Mouse (Mus musculus): ENCODE data around the gene Pomc.
"Not testable (repeated sequence)": the region's sequence is repeated elsewhere in the genome, so short reads cannot be mapped to it uniquely, and the experiment has no call there.

Gene Pomc

GRCm38 (mm10) chr12:3954651-3955050 lies at the start of gene Pomc:
Pomc (plus strand) TSS chr12:3954951.
- in situ Hi-C loops (cut with MboI; ENCODE audit: low pct_unique_long_range_greater_than_20kb in 1 of 2, low sequenced_read_pairs in 2 of 2, unreplicated experiment in 1 of 2): no loop called here

GRCm38 (mm10) chr12:3905436-3905835 lies 49.3 kb upstream of the Pomc start:
- in situ Hi-C loops (cut with MboI; ENCODE audit: low pct_unique_long_range_greater_than_20kb in 1 of 2, low sequenced_read_pairs in 2 of 2, unreplicated experiment in 1 of 2): no loop called here

GRCm38 (mm10) chr12:3906308-3906707 lies 48.4 kb upstream of the Pomc start:
- in situ Hi-C loops (cut with MboI; ENCODE audit: low pct_unique_long_range_greater_than_20kb in 1 of 2, low sequenced_read_pairs in 2 of 2, unreplicated experiment in 1 of 2): no loop called here

DNA sequence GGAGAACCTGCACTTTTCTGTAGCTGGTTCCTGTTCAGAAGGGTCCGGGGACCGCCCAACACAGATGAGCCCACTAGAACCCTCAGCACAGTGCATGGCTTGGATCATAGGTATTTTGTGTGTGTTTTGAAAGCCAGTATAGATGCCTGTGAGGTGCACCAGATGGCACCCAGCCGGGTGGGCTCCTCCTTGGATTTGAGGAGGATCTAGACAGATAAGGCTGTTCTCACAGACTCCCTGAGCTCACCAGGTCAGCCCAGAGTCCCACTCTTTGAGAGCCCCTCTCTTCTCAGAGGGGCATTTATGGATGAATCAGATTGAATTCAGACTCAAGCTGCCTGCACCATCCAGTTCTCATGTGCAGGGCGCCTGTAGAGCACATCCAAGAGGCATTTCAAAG lies 47.7 kb upstream of the Pomc start:
- in situ Hi-C loops (cut with MboI; ENCODE audit: low pct_unique_long_range_greater_than_20kb in 1 of 2, low sequenced_read_pairs in 2 of 2, unreplicated experiment in 1 of 2): no loop called here

GRCm38 (mm10) chr12:3907418-3907817 lies 47.3 kb upstream of the Pomc start:
- in situ Hi-C loops (cut with MboI; ENCODE audit: low pct_unique_long_range_greater_than_20kb in 1 of 2, low sequenced_read_pairs in 2 of 2, unreplicated experiment in 1 of 2): no loop called here

DNA sequence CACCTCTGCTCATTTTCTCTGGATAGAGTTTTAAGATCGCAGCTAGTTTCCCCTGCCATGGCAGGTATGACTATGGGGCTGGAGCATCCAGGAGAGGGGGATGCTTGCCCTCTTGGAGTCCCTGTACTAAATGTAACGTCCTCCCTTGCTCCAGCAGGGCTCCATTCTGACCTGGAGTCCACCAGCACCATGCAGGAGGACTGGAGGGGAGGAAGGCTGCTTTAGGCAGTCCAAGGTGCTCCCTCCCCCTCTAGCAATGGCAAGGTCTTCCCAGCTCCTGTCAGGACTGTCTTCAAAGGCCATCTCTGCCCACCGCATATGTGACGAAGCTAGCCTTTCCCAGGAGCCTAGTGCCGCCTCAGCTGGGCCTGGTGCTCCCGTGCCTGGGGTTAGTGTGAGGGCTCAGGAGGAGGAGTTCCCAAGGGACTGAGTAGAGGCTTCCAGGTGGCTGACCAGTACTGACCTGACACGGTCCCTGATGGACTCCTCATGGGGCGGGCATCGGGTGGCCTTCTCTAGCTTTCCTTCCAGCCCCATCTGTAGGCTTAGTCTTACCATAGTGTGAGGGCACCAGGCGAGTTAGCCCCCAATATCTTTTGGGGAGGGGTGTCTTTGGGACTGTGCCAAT lies 44.2 kb upstream of the Pomc start:
- in situ Hi-C loops (cut with MboI; ENCODE audit: low pct_unique_long_range_greater_than_20kb in 1 of 2, low sequenced_read_pairs in 2 of 2, unreplicated experiment in 1 of 2): no loop called here

DNA sequence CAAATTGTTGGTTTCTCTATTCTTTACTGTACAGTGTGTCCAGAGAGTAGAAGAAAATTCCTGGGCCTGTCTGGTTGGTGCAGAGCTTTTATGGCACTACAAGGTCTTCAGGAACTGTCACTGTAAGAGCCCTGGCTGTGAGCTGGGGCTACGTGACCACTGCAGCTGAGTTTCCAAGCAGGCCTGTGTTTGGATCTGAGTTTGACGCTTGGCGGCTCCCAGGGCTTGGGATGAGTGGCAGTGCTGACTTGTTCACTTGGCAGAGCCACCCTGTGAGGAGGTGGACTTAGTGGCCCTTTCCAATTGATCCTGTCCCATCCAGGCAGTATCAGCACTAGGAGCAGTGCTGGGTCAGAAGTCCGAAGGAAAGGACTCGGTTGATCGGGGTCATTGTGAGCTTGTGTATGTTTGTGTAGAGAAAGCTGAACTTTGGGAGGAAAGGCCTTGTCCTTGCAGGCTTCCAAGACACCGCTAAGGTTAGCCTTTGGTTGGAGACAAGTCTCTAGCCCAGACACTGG lies 42.9 kb upstream of the Pomc start:
- in situ Hi-C loops (cut with MboI; ENCODE audit: low pct_unique_long_range_greater_than_20kb in 1 of 2, low sequenced_read_pairs in 2 of 2, unreplicated experiment in 1 of 2): no loop called here

- in situ Hi-C loops (cut with MboI; ENCODE audit: low pct_unique_long_range_greater_than_20kb in 1 of 2, low sequenced_read_pairs in 2 of 2, unreplicated experiment in 1 of 2): no loop called here
Measured at GRCm38 (mm10) chr12:3915852-3916251, 38.9 kb upstream of the Pomc start.

DNA sequence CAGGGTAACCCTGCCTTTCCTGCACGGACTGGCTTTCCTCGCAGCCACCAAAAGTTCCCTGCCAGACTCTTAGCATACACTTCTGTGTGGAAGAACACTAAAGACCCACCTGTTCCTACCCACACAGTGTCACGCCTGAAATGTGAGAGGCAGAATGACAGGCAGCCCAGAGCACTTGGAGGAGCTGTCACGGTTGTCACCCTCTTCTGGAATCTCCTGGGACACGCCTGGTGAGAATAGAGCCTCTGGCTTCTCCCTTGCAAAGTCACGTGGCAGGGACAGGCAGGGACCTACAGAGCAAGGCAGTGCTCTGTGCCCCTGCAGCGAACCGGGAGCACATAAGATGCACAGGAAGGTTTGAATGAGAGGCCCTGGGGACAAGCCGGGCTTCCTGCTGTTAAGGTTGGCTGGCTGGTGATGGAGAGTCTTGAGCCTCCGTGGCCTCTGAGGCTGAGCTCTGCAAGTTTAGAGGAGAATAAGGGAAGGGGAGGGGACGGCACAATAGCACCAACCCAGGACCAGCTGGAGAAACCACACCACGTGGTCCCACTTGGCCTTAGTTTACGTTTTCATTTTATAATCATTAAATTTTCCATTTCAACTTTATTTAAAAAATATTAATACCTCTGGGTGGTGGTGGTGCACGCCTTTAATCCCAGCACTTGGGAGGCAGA lies 36.9 kb upstream of the Pomc start:
- in situ Hi-C loops (cut with MboI; ENCODE audit: low pct_unique_long_range_greater_than_20kb in 1 of 2, low sequenced_read_pairs in 2 of 2, unreplicated experiment in 1 of 2): no loop called here

DNA sequence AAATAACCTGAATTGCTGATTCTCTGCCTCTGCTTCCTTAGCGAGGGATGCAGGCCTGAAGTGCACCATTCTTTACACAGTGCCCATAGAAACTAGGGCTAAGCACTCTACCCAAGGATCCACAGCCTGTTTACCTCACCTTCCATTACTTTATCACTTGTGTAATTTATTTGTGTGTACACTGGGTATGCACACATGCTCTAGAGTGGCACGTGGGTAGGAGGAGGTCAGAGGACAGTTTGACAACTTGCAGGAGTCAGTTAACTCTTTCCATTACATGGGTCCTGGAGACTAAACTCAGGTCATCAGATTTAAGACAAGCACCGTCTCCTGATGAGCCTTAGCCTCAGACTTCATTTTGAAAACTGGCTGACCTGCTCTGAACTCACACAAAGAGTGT lies 36.2 kb upstream of the Pomc start:
- in situ Hi-C loops (cut with MboI; ENCODE audit: low pct_unique_long_range_greater_than_20kb in 1 of 2, low sequenced_read_pairs in 2 of 2, unreplicated experiment in 1 of 2): no loop called here

- in situ Hi-C loops (cut with MboI; ENCODE audit: low pct_unique_long_range_greater_than_20kb in 1 of 2, low sequenced_read_pairs in 2 of 2, unreplicated experiment in 1 of 2): no loop called here
Measured at GRCm38 (mm10) chr12:3919423-3919822, 35.3 kb upstream of the Pomc start.

GRCm38 (mm10) chr12:3926127-3926526 lies 28.6 kb upstream of the Pomc start:
- in situ Hi-C loops (cut with MboI; ENCODE audit: low pct_unique_long_range_greater_than_20kb in 1 of 2, low sequenced_read_pairs in 2 of 2, unreplicated experiment in 1 of 2): loop anchor here (5.0 to 10.0 kb wide), 2 partner anchors 149 to 156 kb away; partner anchors contain the start of gene Dnajc27 (in 1 of the 2)

GRCm38 (mm10) chr12:3928841-3929240 lies 25.9 kb upstream of the Pomc start:
- in situ Hi-C loops (cut with MboI; ENCODE audit: low pct_unique_long_range_greater_than_20kb in 1 of 2, low sequenced_read_pairs in 2 of 2, unreplicated experiment in 1 of 2): loop anchor here (5.0 to 10.0 kb wide), 2 partner anchors 146 to 153 kb away; partner anchors contain the start of gene Dnajc27 (in 1 of the 2)

- in situ Hi-C loops (cut with MboI; ENCODE audit: low pct_unique_long_range_greater_than_20kb in 1 of 2, low sequenced_read_pairs in 2 of 2, unreplicated experiment in 1 of 2): not testable (repeated sequence)
Measured at GRCm38 (mm10) chr12:3930090-3930865, 24.5 kb upstream of the Pomc start.

- in situ Hi-C loops (cut with MboI; ENCODE audit: low pct_unique_long_range_greater_than_20kb in 1 of 2, low sequenced_read_pairs in 2 of 2, unreplicated experiment in 1 of 2): no loop called here
Measured at GRCm38 (mm10) chr12:3942026-3942425, 12.7 kb upstream of the Pomc start.

GRCm38 (mm10) chr12:3944454-3945073 lies 10.2 kb upstream of the Pomc start:
- in situ Hi-C loops (cut with MboI; ENCODE audit: low pct_unique_long_range_greater_than_20kb in 1 of 2, low sequenced_read_pairs in 2 of 2, unreplicated experiment in 1 of 2): no loop called here

- in situ Hi-C loops (cut with MboI; ENCODE audit: low pct_unique_long_range_greater_than_20kb in 1 of 2, low sequenced_read_pairs in 2 of 2, unreplicated experiment in 1 of 2): no loop called here
Measured at GRCm38 (mm10) chr12:3947503-3947902, 7.2 kb upstream of the Pomc start.

DNA sequence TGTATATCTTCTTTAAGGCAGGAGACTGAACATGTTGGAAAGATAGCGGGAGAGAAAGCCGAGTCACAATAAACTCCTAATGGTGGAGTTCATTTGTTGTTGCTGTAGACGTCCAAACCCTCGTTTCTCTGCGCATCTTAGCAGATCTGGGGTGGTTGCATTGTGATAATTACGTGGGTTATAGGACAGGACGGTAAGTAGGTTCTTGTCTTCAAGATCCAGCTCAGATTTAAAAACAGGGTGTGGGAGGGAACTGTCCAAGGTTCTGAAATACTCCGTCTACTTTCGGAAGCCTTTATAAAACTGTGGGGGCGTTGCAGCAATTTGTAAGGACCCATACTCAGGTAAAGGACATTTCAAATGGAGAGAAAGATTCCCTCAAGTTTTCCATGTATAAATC lies 620 bp downstream of the Pomc start:
- in situ Hi-C loops (cut with MboI; ENCODE audit: low pct_unique_long_range_greater_than_20kb in 1 of 2, low sequenced_read_pairs in 2 of 2, unreplicated experiment in 1 of 2): no loop called here

DNA sequence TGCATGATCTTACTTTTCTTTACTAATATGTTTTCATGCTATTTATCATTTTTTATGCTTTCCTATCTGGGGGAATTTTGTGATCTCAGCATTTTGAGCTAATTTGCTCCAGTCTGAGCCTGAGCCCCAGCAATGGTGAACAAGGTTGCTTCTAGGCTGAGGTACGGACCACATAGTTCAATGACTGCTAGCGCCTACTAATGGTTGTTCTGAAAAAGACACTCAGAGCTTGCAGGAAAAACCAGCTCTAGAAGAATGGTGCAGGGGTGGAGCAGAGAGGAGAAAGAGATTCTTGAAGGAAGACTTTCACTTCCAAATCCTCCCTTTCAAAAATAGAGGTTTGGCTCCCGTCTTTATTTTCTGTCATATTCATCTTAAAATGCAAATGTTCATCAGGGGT lies 1.6 kb downstream of the Pomc start:
- in situ Hi-C loops (cut with MboI; ENCODE audit: low pct_unique_long_range_greater_than_20kb in 1 of 2, low sequenced_read_pairs in 2 of 2, unreplicated experiment in 1 of 2): no loop called here

Measured in mouse embryonic stem cell (cell line).